Mouse (Mus musculus) forebrain, postnatal 0 days (tissue): ENCODE data around the gene Ccdc157. TPM values are rescaled to one million over a fixed set of nuclear protein-coding genes. Genes with fewer than 3 reads are reported as not detected.
"Not testable (repeated sequence)": the region's sequence is repeated elsewhere in the genome, so short reads cannot be mapped to it uniquely, and the experiment has no call there.

Experiments used
- ATAC-seq: fragments of 200-750 bp; cut with Nextera tagmentation; 2 replicates; pipeline ENCODE4 v1.8.0; 2017; ENCODE audit warnings: mild to moderate bottlenecking, moderate library complexity
- DNase-seq: peaks from one replicate; pipeline ENCODE4 v3.0.0-alpha.2; 2015
- H3K27ac ChIP-seq: fragments of 300-500 bp; sonication (generic); 2 replicates; pipeline ENCODE4 v1.5.1; 2014; ENCODE audit warnings: low read depth, mild to moderate bottlenecking, antibody characterized with exemption, low read length, moderate library complexity, mixed read lengths
- H3K27me3 ChIP-seq: fragments of 300-500 bp; sonication (generic); 2 replicates; pipeline ENCODE4 v1.6.1; 2014; ENCODE audit warnings: mild to moderate bottlenecking, low read length, mixed read lengths; ENCODE audit not compliant: insufficient read depth
- H3K36me3 ChIP-seq: fragments of 300-500 bp; sonication (generic); 2 replicates; pipeline ENCODE4 v1.6.1; 2014; ENCODE audit warnings: mild to moderate bottlenecking, moderate library complexity; ENCODE audit not compliant: insufficient read depth
- H3K4me1 ChIP-seq: fragments of 300-500 bp; sonication (generic); 2 replicates; pipeline ENCODE4 v1.6.1; 2014; ENCODE audit warnings: antibody characterized with exemption; ENCODE audit not compliant: insufficient read depth
- H3K4me2 ChIP-seq: fragments of 300-500 bp; sonication (generic); 2 replicates; pipeline ENCODE4 v1.6.1; 2014; ENCODE audit warnings: low read depth, mild to moderate bottlenecking, moderate library complexity
- H3K4me3 ChIP-seq: fragments of 300-500 bp; sonication (generic); 2 replicates; pipeline ENCODE4 v1.5.1; 2014; ENCODE audit warnings: low read depth, low read length, mixed read lengths
- H3K9ac ChIP-seq: fragments of 300-500 bp; sonication (generic); 2 replicates; pipeline ENCODE4 v1.6.1; 2014; ENCODE audit warnings: mild to moderate bottlenecking
- H3K9me3 ChIP-seq: fragments of 300-500 bp; sonication (generic); 2 replicates; pipeline ENCODE4 v1.6.1; 2016; ENCODE audit warnings: low read length
- CTCF ChIP-seq: sonication (generic); IDR thresholded peaks from 2 replicates; pipeline ENCODE4 v1.5.1; 2016; ENCODE audit warnings: antibody characterized with exemption, control low read depth, low read depth
- WGBS: fragments of 180-500 bp; shearing (Covaris S2); extraction: QIAGEN DNeasy Blood & Tissue Kit; methylation state at CpG from one replicate; pipeline ENCODE4 v1.1.7; 2014; 5-methylcytosine and 5-hydroxymethylcytosine counted together
- polyA plus RNA-seq: library from polyadenylated mRNA; unstranded; fragments of >200 nt; fragmentation: Nextera tagmentation; extraction: Ambion mirVana; gene quantifications from 2 replicates; pipeline ENCODE4 v1.2.1, GENCODE M21; 2015
- total RNA-seq: library from RNA; depleted of rRNA; stranded (reverse); fragments of >200 nt; gene quantifications from 2 replicates; pipeline ENCODE4 v1.2.3, GENCODE M21; 2014

Ccdc157 gene
- total and polyA plus RNA-seq, 2 experiments from 2014 or later: 7.8 to 25.0 TPM

GRCm38 (mm10) chr11:4119635-4120034 is 40.5 kb downstream of the Ccdc157 start:
- Histone ChIP-seq H3K9ac (no peak overlapping the region), H3K4me3 (no peak overlapping the region), H3K27ac (no peak overlapping the region), H3K36me3 (no peaks in the 10 kb centered on the region), H3K4me1 (peaks cover 17% of the 10 kb centered on the region), H3K9me3 (no peaks in the 10 kb centered on the region), H3K27me3 (no peaks in the 10 kb centered on the region; the same call in 1 of the 2 replicates), H3K4me2 (no peak overlapping the region)
- WGBS: 89% methylated on average over 5 of the region's 5 CpGs
- no peak for DNase-seq
- no peak for TF ChIP-seq CTCF
- no peak for ATAC-seq

- peak; percentile 77 for DNase-seq
- Histone ChIP-seq H3K4me2 (peak overlapping the region; percentile 97), H3K4me3 (peak overlapping the region; percentile 54), H3K9ac (peak overlapping the region; percentile 73), H3K4me1 (peaks cover 17% of the 10 kb centered on the region), H3K27me3 (no peaks in the 10 kb centered on the region; the same call in 1 of the 2 replicates), H3K36me3 (no peaks in the 10 kb centered on the region; the same call in 1 of the 2 replicates), H3K27ac (no peak overlapping the region), H3K9me3 (no peaks in the 10 kb centered on the region)
- 3% methylated on average over 41 of the region's 41 CpGs for WGBS
- no peak for TF ChIP-seq CTCF
- peak; percentile 78 for ATAC-seq
Measured at GRCm38 (mm10) chr11:4118081-4118921, 41.8 kb downstream of the Ccdc157 start.

- H3K9me3 ChIP-seq: no peaks in the 10 kb centered on the region
- peak overlapping the region; percentile 97 for H3K4me2 ChIP-seq
- peak overlapping the region; percentile 73 for H3K9ac ChIP-seq
- peaks cover 17% of the 10 kb centered on the region for H3K4me1 ChIP-seq
- H3K36me3 ChIP-seq: no peaks in the 10 kb centered on the region; the same call in 1 of the 2 replicates
- H3K27ac ChIP-seq: no peak overlapping the region
- 28% methylated on average over 3 of the region's 3 CpGs for WGBS
- ATAC-seq: peak; percentile 37; the same call in 1 of the 2 replicates
- peak overlapping the region; percentile 54 for H3K4me3 ChIP-seq
- H3K27me3 ChIP-seq: no peaks in the 10 kb centered on the region; the same call in 1 of the 2 replicates
- TF ChIP-seq CTCF: no peak; the same call in 1 of the 2 replicates
- DNase-seq: peak; percentile 18
Measured at GRCm38 (mm10) chr11:4117372-4118071, 42.6 kb downstream of the Ccdc157 start.

- DNase-seq: peak; percentile 11
- Histone ChIP-seq H3K4me2 (no peak overlapping the region), H3K36me3 (no peaks in the 10 kb centered on the region; the same call in 1 of the 2 replicates), H3K4me3 (no peak overlapping the region), H3K9ac (no peak overlapping the region), H3K4me1 (peaks cover 17% of the 10 kb centered on the region), H3K9me3 (no peaks in the 10 kb centered on the region), H3K27me3 (no peaks in the 10 kb centered on the region; the same call in 1 of the 2 replicates), H3K27ac (no peak overlapping the region)
- 51% methylated on average over 11 of the region's 11 CpGs for whole genome bisulfite sequencing
- ATAC-seq: no peak
- no peak for TF ChIP-seq CTCF
Measured at GRCm38 (mm10) chr11:4116458-4117141, 43.5 kb downstream of the Ccdc157 start.

- Histone ChIP-seq H3K4me3 (no peak overlapping the region), H3K36me3 (peaks cover 4% of the 10 kb centered on the region; the same call in 1 of the 2 replicates), H3K4me2 (no peak overlapping the region), H3K9ac (no peak overlapping the region), H3K27ac (no peak overlapping the region), H3K4me1 (peaks cover 17% of the 10 kb centered on the region), H3K27me3 (no peaks in the 10 kb centered on the region; the same call in 1 of the 2 replicates), H3K9me3 (no peaks in the 10 kb centered on the region)
- DNase-seq (no peak), ATAC-seq (no peak)
- WGBS: 91% methylated on average over 4 of the region's 4 CpGs
- no peak for TF ChIP-seq CTCF
Measured at GRCm38 (mm10) chr11:4115407-4115806, 44.7 kb downstream of the Ccdc157 start.

GRCm38 (mm10) chr11:4114541-4114940 is 45.6 kb downstream of the Ccdc157 start:
- WGBS: 48% methylated on average over 6 of the region's 6 CpGs
- H3K27me3 ChIP-seq, H3K36me3 ChIP-seq, ATAC-seq, H3K27ac ChIP-seq, H3K4me2 ChIP-seq, DNase-seq, H3K9ac ChIP-seq, H3K9me3 ChIP-seq, H3K4me3 ChIP-seq: not testable (repeated sequence)
- peaks cover 17% of the 10 kb centered on the region for H3K4me1 ChIP-seq
